Comparison of ENCODE assay signal across 8 mouse cellular contexts in the genomic region with DNA sequence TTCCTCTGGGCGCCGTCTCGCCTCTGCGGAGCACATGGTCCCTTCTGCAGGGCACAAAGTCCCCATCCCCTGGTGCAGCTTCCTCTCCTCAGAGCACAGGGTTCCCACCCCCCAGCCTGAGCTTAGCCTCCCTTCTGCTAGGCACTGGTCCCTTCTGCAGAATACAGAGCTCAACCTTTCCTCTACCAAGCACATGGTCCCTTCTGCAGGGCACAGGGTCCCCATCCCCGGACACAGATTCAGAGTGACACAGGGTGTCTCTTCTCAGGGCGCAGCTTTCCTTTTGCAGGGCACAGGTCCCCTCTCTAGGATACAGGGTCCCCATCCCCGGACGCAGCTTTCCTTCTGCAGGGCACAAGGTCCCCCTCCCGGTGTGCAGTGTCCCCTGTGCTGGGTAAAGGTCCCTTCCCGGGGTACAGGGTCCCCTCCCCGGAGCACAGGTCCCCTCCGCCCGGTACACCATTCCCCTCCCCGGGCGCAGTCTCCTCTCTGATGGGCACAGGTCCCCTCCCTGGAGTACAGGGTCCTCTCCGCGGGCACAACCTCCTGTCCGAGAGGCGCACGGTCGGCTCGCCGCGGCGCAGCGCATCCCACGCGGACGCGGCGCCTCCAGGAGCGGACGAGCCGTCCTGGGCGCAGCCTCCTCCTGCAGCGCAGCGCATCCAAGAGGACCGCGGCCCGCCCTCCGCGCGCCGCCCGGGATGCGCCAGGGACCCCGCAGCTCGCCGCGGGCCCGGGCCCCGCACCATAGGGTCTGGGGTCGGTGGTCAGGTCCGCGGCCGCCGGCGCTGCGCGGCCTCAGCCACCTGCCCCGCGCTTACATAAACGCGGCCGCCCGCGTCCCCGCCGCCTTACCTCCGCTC. TPM values are rescaled to one million over a fixed set of nuclear protein-coding genes. Genes with fewer than 3 reads are reported as not detected.
DNase-seq lines count a peak whose midpoint lies in the region; ATAC-seq lines count a peak whose summit lies in the region.

No protein-coding gene starts in this region.

- peaks cover 15% of the 10 kb centered on the region for H3K4me1 ChIP-seq in forebrain, embryonic 16.5 days (replicated peaks; ENCODE audit: control insufficient read depth, insufficient read depth, low read length)
- H3K4me1 ChIP-seq in intestine, embryonic 15.5 days (replicated peaks): peaks cover 9% of the 10 kb centered on the region
- peaks cover 14% of the 10 kb centered on the region for H3K4me1 ChIP-seq in midbrain, embryonic 11.5 days (ENCODE audit: control insufficient read depth, insufficient read depth, low read length)

- peak overlapping the region; percentile 47; the same call in 1 of the 2 replicates for H3K27ac ChIP-seq in forebrain, embryonic 16.5 days (ENCODE audit: low read length)
- no peak overlapping the region for H3K27ac ChIP-seq in intestine, embryonic 15.5 days
- H3K27ac ChIP-seq in midbrain, embryonic 11.5 days (ENCODE audit: low read depth, low read length): no peak overlapping the region; the same call in 1 of the 2 replicates

- DNase-seq in cerebellum, postnatal 4 days (ENCODE audit: low spot score in 2 of 2): no peak
- DNase-seq in CD4-positive, CD25-positive, alpha-beta regulatory T cell, adult 2 months (ENCODE audit: low read depth, low spot score): peak; percentile 42
- peak; percentile 58 for DNase-seq in cerebellum, adult 8-10 months
- DNase-seq in midbrain, embryonic 11.5 days (ENCODE audit: low spot score, missing footprints): peak; percentile 97
- peak; percentile 12 to 16 for DNase-seq in thymus, adult 18-20 months

- H3K4me3 ChIP-seq in forebrain, embryonic 16.5 days (replicated peaks; ENCODE audit: low read length): peak overlapping the region; percentile 76
- peak overlapping the region; percentile 83 for H3K4me3 ChIP-seq in intestine, embryonic 15.5 days (replicated peaks)
- H3K4me3 ChIP-seq in midbrain, embryonic 11.5 days (ENCODE audit: low read depth, low read length): peak overlapping the region; percentile 69

- under 1% methylated on average over 69 of the region's 70 CpGs for WGBS in forebrain, embryonic 16.5 days
- WGBS in intestine, embryonic 15.5 days: under 1% methylated on average over 63 of the region's 70 CpGs
- 1% methylated on average over 47 of the region's 70 CpGs for WGBS in midbrain, embryonic 11.5 days

- ATAC-seq in cerebellum, adult (ENCODE audit: insufficient number of reproducible peaks, low FRiP score, low TSS enrichment): peak; percentile 41
- peak; percentile 78 for ATAC-seq in forebrain, embryonic 16.5 days
- ATAC-seq in intestine, embryonic 15.5 days: peak; percentile 84
- peak; percentile 83 for ATAC-seq in midbrain, embryonic 11.5 days (ENCODE audit: low FRiP score)

- peak overlapping the region; percentile 87 for H3K9ac ChIP-seq in forebrain, embryonic 16.5 days (replicated peaks; ENCODE audit: low read depth, low read length)
- H3K9ac ChIP-seq in intestine, embryonic 15.5 days: peak overlapping the region; percentile 65
- peak overlapping the region; percentile 76 for H3K9ac ChIP-seq in midbrain, embryonic 11.5 days (ENCODE audit: low read length)

- H3K27me3 ChIP-seq in forebrain, embryonic 16.5 days (replicated peaks; ENCODE audit: control insufficient read depth, insufficient read depth, low read length): peaks cover 5% of the 10 kb centered on the region
- peaks cover 16% of the 10 kb centered on the region for H3K27me3 ChIP-seq in intestine, embryonic 15.5 days (replicated peaks)
- peaks cover 13% of the 10 kb centered on the region for H3K27me3 ChIP-seq in midbrain, embryonic 11.5 days (ENCODE audit: control insufficient read depth, insufficient read depth, low read length)

- no peaks in the 10 kb centered on the region for H3K9me3 ChIP-seq in forebrain, embryonic 16.5 days (ENCODE audit: control insufficient read depth, low read length)
- no peaks in the 10 kb centered on the region for H3K9me3 ChIP-seq in intestine, embryonic 15.5 days
- no peaks in the 10 kb centered on the region; the same call in 1 of the 2 replicates for H3K9me3 ChIP-seq in midbrain, embryonic 11.5 days (ENCODE audit: control insufficient read depth, low read length)

- H3K36me3 ChIP-seq in forebrain, embryonic 16.5 days (ENCODE audit: control insufficient read depth, insufficient read depth): no peaks in the 10 kb centered on the region
- no peaks in the 10 kb centered on the region for H3K36me3 ChIP-seq in intestine, embryonic 15.5 days
- H3K36me3 ChIP-seq in midbrain, embryonic 11.5 days (ENCODE audit: control insufficient read depth, insufficient read depth, low read length): no peaks in the 10 kb centered on the region

- peak overlapping the region; percentile 88 for H3K4me2 ChIP-seq in forebrain, embryonic 16.5 days (ENCODE audit: low read length)
- peak overlapping the region; percentile 98 for H3K4me2 ChIP-seq in intestine, embryonic 15.5 days (replicated peaks)
- H3K4me2 ChIP-seq in midbrain, embryonic 11.5 days: peak overlapping the region; percentile 80

RNA-seq across cellular contexts. Expression of a gene that starts 0.6 kb away (rescaled TPM):
- 15.8 and 17.8 TPM in 2 replicates for polyA plus RNA-seq in forebrain, embryonic 16.5 days (2015; fragmentation: Nextera tagmentation; extraction: Ambion mirVana)
- 4.4 and 5.8 TPM in 2 replicates for polyA plus RNA-seq in intestine, embryonic 15.5 days (2015; fragmentation: Nextera tagmentation; extraction: Ambion mirVana)
- 5.8 and 7.4 TPM in 2 replicates for polyA plus RNA-seq in midbrain, embryonic 11.5 days (2014; fragmentation: Nextera tagmentation; extraction: Ambion mirVana)

Comparison
In these comparisons a context has a peak if more than half of its experiments do, and no peak if none do; other contexts are left out.
1. DNase-seq: peak in CD4-positive, CD25-positive, alpha-beta regulatory T cell, adult 2 months (single experiment), cerebellum, adult 8-10 months (single experiment), midbrain, embryonic 11.5 days (single experiment) and thymus, adult 18-20 months (2 of 2); none in cerebellum, postnatal 4 days (0 of 2).
2. Peak in every context shown above with its lines, with median percentiles within 50 percentile points of each other: ATAC-seq, H3K4me2 ChIP-seq, H3K4me3 ChIP-seq and H3K9ac ChIP-seq.